Mouse (Mus musculus) MEL (cell line): ENCODE data around the gene Taf1c. TPM values are rescaled to one million over a fixed set of nuclear protein-coding genes. Genes with fewer than 3 reads are reported as not detected.

Source experiments
- DNase-seq: peaks from one replicate; pipeline ENCODE4 v3.0.0; 2011; ENCODE audit warnings: low read depth, low spot score
- H3K27ac ChIP-seq: 2 replicates; pipeline ENCODE4 v1.5.1; 2012; ENCODE audit warnings: low read depth, mild to moderate bottlenecking, control low read depth, low read length, moderate library complexity; ENCODE audit not compliant: control insufficient read depth
- H3K27me3 ChIP-seq, 2 experiments: fragments of 150-350 bp in 1 of 2; sonication (generic) in 1 of 2; 2 replicates each; pipeline ENCODE4 v1.6.1; 2012; ENCODE audit warnings: low read length in 2 of 2, mild to moderate bottlenecking in 2 of 2, improper control_type of control experiment in 1 of 2, moderate library complexity in 1 of 2; ENCODE audit not compliant: insufficient read depth in 2 of 2, control insufficient read depth in 1 of 2
- H3K36me3 ChIP-seq, 2 experiments: 2 replicates each; pipeline ENCODE4 v1.6.1; 2012 to 2014; ENCODE audit warnings: low read length in 2 of 2, improper control_type of control experiment in 1 of 2, inconsistent platforms in 1 of 2, mild to moderate bottlenecking in 1 of 2; ENCODE audit not compliant: insufficient read depth in 2 of 2, control insufficient read depth in 1 of 2
- H3K4me1 ChIP-seq, 2 experiments: fragments of 150-350 bp in 1 of 2; sonication (generic) in 1 of 2; 2 replicates each; pipeline ENCODE4 v1.6.1; 2012; ENCODE audit warnings: low read length in 2 of 2, improper control_type of control experiment in 1 of 2, mild to moderate bottlenecking in 1 of 2; ENCODE audit not compliant: insufficient read depth in 2 of 2, control insufficient read depth in 1 of 2
- H3K4me3 ChIP-seq, 2 experiments: fragments of 150-350 bp in 1 of 2; sonication (generic) in 1 of 2; 2 replicates each; pipeline ENCODE4 v1.5.1; 2012; ENCODE audit warnings: low read depth in 2 of 2, low read length in 2 of 2, mild to moderate bottlenecking in 2 of 2, moderate library complexity in 2 of 2, control low read depth in 1 of 2, improper control_type of control experiment in 1 of 2; ENCODE audit not compliant: control insufficient read depth in 1 of 2, insufficient read depth in 1 of 2
- H3K79me2 ChIP-seq: 2 replicates; pipeline ENCODE4 v1.6.1; 2012; ENCODE audit warnings: mild to moderate bottlenecking, low read length, moderate library complexity; ENCODE audit not compliant: control insufficient read depth, poor library complexity, insufficient read depth
- H3K9ac ChIP-seq: 2 replicates; pipeline ENCODE4 v1.6.1; 2012; ENCODE audit warnings: low read depth, mild to moderate bottlenecking, control low read depth, low read length, moderate library complexity; ENCODE audit not compliant: control insufficient read depth, poor library complexity, severe bottlenecking
- H3K9me3 ChIP-seq: fragments of 150-350 bp; sonication (generic); replicated peaks from 2 replicates; pipeline ENCODE4 v1.6.1; 2012; ENCODE audit warnings: mild to moderate bottlenecking, low read length, improper control_type of control experiment, moderate library complexity; ENCODE audit not compliant: insufficient read depth
- BHLHE40 ChIP-seq: IDR thresholded peaks from 2 replicates; pipeline ENCODE4 v1.6.1; 2012; ENCODE audit warnings: low read depth, mild to moderate bottlenecking, inconsistent platforms, low read length, improper control_type of control experiment, borderline replicate concordance
- CTCF ChIP-seq, 3 experiments: IDR thresholded peaks in 2 of 3; conservative IDR thresholded peaks in 1 of 3; 2 replicates each; pipeline ENCODE4 v1.5.1; 2011 to 2012; ENCODE audit warnings: low read length in 3 of 3, low read depth in 2 of 3, mild to moderate bottlenecking in 2 of 3, improper control_type of control experiment in 1 of 3, inconsistent platforms in 1 of 3, mixed read lengths in 1 of 3, moderate library complexity in 1 of 3; ENCODE audit not compliant: control insufficient read depth in 1 of 3, insufficient read depth in 1 of 3, poor library complexity in 1 of 3, severe bottlenecking in 1 of 3
- ELF1 ChIP-seq: IDR thresholded peaks from 2 replicates; pipeline ENCODE4 v1.6.1; 2014; ENCODE audit warnings: low read depth, mild to moderate bottlenecking, inconsistent platforms, low read length, improper control_type of control experiment, moderate library complexity
- EP300 ChIP-seq, 2 experiments: IDR thresholded peaks; 2 replicates each; pipeline ENCODE4 v1.6.1; 2011; ENCODE audit warnings: improper control_type of control experiment in 2 of 2, low read length in 2 of 2, low read depth in 1 of 2, mild to moderate bottlenecking in 1 of 2
- ETS1 ChIP-seq: IDR thresholded peaks from 2 replicates; pipeline ENCODE4 v1.6.1; 2012; ENCODE audit warnings: low read depth, mild to moderate bottlenecking, inconsistent platforms, low read length, improper control_type of control experiment, moderate library complexity
- JUND ChIP-seq: IDR thresholded peaks from 2 replicates; pipeline ENCODE4 v1.6.1; 2011; ENCODE audit warnings: low read depth, mild to moderate bottlenecking, improper control_type of control experiment, low read length
- KAT2A ChIP-seq: conservative IDR thresholded peaks from 2 replicates; pipeline ENCODE4 v1.6.1; 2012; ENCODE audit warnings: low read depth, low read length, improper control_type of control experiment, inconsistent platforms
- MXI1 ChIP-seq: IDR thresholded peaks from 2 replicates; pipeline ENCODE4 v1.6.1; 2011; ENCODE audit warnings: mild to moderate bottlenecking, low read depth, low read length, improper control_type of control experiment
- MYB ChIP-seq: IDR thresholded peaks from 2 replicates; pipeline ENCODE4 v1.6.1; 2011; ENCODE audit warnings: mild to moderate bottlenecking, low read depth, low read length, improper control_type of control experiment
- MYC ChIP-seq: IDR thresholded peaks from 2 replicates; pipeline ENCODE4 v1.6.1; 2011; ENCODE audit warnings: low read depth, mild to moderate bottlenecking, low read length, improper control_type of control experiment, moderate library complexity
- POLR2AphosphoS2 ChIP-seq: IDR thresholded peaks from 2 replicates; pipeline ENCODE4 v1.6.1; 2011; ENCODE audit warnings: low read length, improper control_type of control experiment
- RAD21 ChIP-seq: IDR thresholded peaks from 2 replicates; pipeline ENCODE4 v1.6.1; 2011; ENCODE audit warnings: mild to moderate bottlenecking, low read depth, low read length, improper control_type of control experiment
- RCOR1 ChIP-seq: IDR thresholded peaks from 2 replicates; pipeline ENCODE4 v1.6.1; 2012; ENCODE audit warnings: low read depth, mild to moderate bottlenecking, inconsistent platforms, low read length, improper control_type of control experiment
- TAL1 ChIP-seq: IDR thresholded peaks from 2 replicates; pipeline ENCODE4 v1.6.1; 2012; ENCODE audit warnings: mild to moderate bottlenecking, inconsistent platforms, low read length, moderate library complexity, mixed read lengths
- TCF12 ChIP-seq: IDR thresholded peaks from 2 replicates; pipeline ENCODE4 v1.6.1; 2014; ENCODE audit warnings: low read depth, mild to moderate bottlenecking, inconsistent platforms, low read length, improper control_type of control experiment, moderate library complexity
- UBTF ChIP-seq: IDR thresholded peaks from 2 replicates; pipeline ENCODE4 v1.6.1; 2012; ENCODE audit warnings: low read depth, mild to moderate bottlenecking, inconsistent platforms, low read length, improper control_type of control experiment, moderate library complexity, borderline replicate concordance; ENCODE audit not compliant: insufficient read depth
- USF2 ChIP-seq, 2 experiments: IDR thresholded peaks; 2 replicates each; pipeline ENCODE4 v1.6.1; 2011 to 2012; ENCODE audit warnings: improper control_type of control experiment in 2 of 2, low read length in 2 of 2, borderline replicate concordance in 1 of 2, inconsistent platforms in 1 of 2, low read depth in 1 of 2, mild to moderate bottlenecking in 1 of 2; ENCODE audit not compliant: insufficient read depth in 1 of 2
- ZKSCAN1 ChIP-seq: IDR thresholded peaks from 2 replicates; pipeline ENCODE4 v1.6.1; 2012; ENCODE audit warnings: low read depth, mild to moderate bottlenecking, inconsistent platforms, low read length, improper control_type of control experiment, moderate library complexity
- polyA plus RNA-seq, 2 experiments: library from polyadenylated mRNA; stranded (reverse) in 1 of 2; unstranded in 1 of 2; fragments of >175 nt in 1 of 2; fragments of >200 nt in 1 of 2; gene quantifications; 2 replicates each; pipeline versions ENCODE4 v1.2.1 to v1.2.4; 2012; ENCODE audit warnings: low replicate concordance in 2 of 2, low read depth in 1 of 2; ENCODE audit not compliant: insufficient read length in 2 of 2, insufficient read depth in 1 of 2, missing spikeins in 1 of 2
- total RNA-seq: library from RNA; depleted of rRNA; stranded (reverse); fragments of 300-350 nt; gene quantifications from 2 replicates; pipeline ENCODE4 v1.2.3, GENCODE M21; 2012

Gene Taf1c
- total and polyA plus RNA-seq, 3 experiments = 28.8 to 32.0 TPM; not detected in 1

GRCm38 (mm10) chr8:119574437-119575365 is 30.3 kb downstream of the Taf1c start, which contains the start of the genes Hsdl1 and Dnaaf1 (continued):
- TF ChIP-seq ETS1 (0 out of 2 replicates have a peak, but pooled peaks have one; percentile 27), ZKSCAN1 (no peak), USF2 (IDR thresholded peaks at IDR 0.05; ENCODE audit: borderline replicate concordance in 1 of 2, insufficient read depth in 1 of 2, low read depth in 1 of 2, low read length in 2 of 2) (peak in 1 of 2 experiments; percentile 67; a peak in 2 of 4 replicates), MYC (peak; percentile 53; the same call in 1 of the 2 replicates), TCF12 (peak; percentile 30; the same call in 1 of the 2 replicates), TAL1 (no peak), BHLHE40 (peak; percentile 77), EP300 (IDR thresholded peaks at IDR 0.05; ENCODE audit: low read depth in 1 of 2, low read length in 2 of 2) (no peak), JUND (no peak), MYB (no peak), KAT2A (no peak), MXI1 (peak; percentile 94), CTCF (IDR thresholded peaks at IDR 0.05 in 2 of 3, conservative IDR thresholded peaks at IDR 0.05 in 1 of 3; ENCODE audit: control insufficient read depth in 1 of 3, insufficient read depth in 1 of 3, low read depth in 2 of 3, low read length in 3 of 3, poor library complexity in 1 of 3, severe bottlenecking in 1 of 3) (no peak), POLR2AphosphoS2 (no peak; the same call in 1 of the 2 replicates), ELF1 (peak; percentile 71; the same call in 1 of the 2 replicates), RAD21 (no peak)

- Histone ChIP-seq H3K27ac (no peak overlapping the region), H3K27me3 (no peaks in the 10 kb centered on the region), H3K4me3 (no peak overlapping the region), H3K4me1 (peaks cover 7 to 15% of the 10 kb centered on the region in 2 experiments), H3K9ac (no peak overlapping the region), H3K9me3 (no peaks in the 10 kb centered on the region), H3K79me2 (peaks cover 23% of the 10 kb centered on the region), H3K36me3 (peaks cover 0 to 7% of the 10 kb centered on the region in 2 experiments; a peak in 2 of 4 replicates)
- no peak for DNase-seq
- no peak for TF ChIP-seq UBTF
- no peak for TF ChIP-seq TCF12
- no peak for TF ChIP-seq USF2 (IDR thresholded peaks at IDR 0.05; ENCODE audit: borderline replicate concordance in 1 of 2, insufficient read depth in 1 of 2, low read depth in 1 of 2, low read length in 2 of 2)
- TF ChIP-seq RCOR1 = no peak
- TF ChIP-seq TAL1 = peak; percentile 22; the same call in 1 of the 2 replicates
Observed at GRCm38 (mm10) chr8:119572411-119572810, 32.6 kb downstream of the Taf1c start.
